Mouse (Mus musculus) liver, embryonic 11.5 days (tissue): ENCODE data around the gene Baz2b. TPM values are rescaled to one million over a fixed set of nuclear protein-coding genes. Genes with fewer than 3 reads are reported as not detected.
"Not testable (repeated sequence)": the region's sequence is repeated elsewhere in the genome, so short reads cannot be mapped to it uniquely, and the experiment has no call there.

Experiments
- ATAC-seq: fragments of 200-750 bp; cut with Nextera tagmentation; replicated peaks from 2 replicates; pipeline ENCODE4 v1.8.0; 2017; ENCODE audit warnings: moderate number of reproducible peaks, mild to moderate bottlenecking, moderate TSS enrichment, moderate library complexity; ENCODE audit not compliant: low FRiP score
- DNase-seq: peaks from one replicate; pipeline ENCODE4 v3.0.0-alpha.2; 2017; ENCODE audit warnings: low spot score
- H3K27ac ChIP-seq: fragments of 300-500 bp; sonication (generic); 2 replicates; pipeline ENCODE4 v1.5.1; 2014; ENCODE audit warnings: mild to moderate bottlenecking, low read depth, low read length, control low read depth
- H3K27me3 ChIP-seq: fragments of 300-500 bp; sonication (generic); replicated peaks from 2 replicates; pipeline ENCODE4 v1.6.1; 2014; ENCODE audit warnings: low read length, mixed read lengths; ENCODE audit not compliant: control insufficient read depth, insufficient read depth
- H3K36me3 ChIP-seq: fragments of 300-500 bp; sonication (generic); 2 replicates; pipeline ENCODE4 v1.6.1; 2014; ENCODE audit warnings: mild to moderate bottlenecking, low read length, moderate library complexity, mixed read lengths; ENCODE audit not compliant: control insufficient read depth, insufficient read depth
- H3K4me1 ChIP-seq: fragments of 300-500 bp; sonication (generic); replicated peaks from 2 replicates; pipeline ENCODE4 v1.6.1; 2014; ENCODE audit warnings: low read length, mixed read lengths; ENCODE audit not compliant: control insufficient read depth, insufficient read depth
- H3K4me2 ChIP-seq: fragments of 300-500 bp; sonication (generic); 2 replicates; pipeline ENCODE4 v1.6.1; 2014; ENCODE audit warnings: mild to moderate bottlenecking, control low read depth, moderate library complexity
- H3K4me3 ChIP-seq: fragments of 300-500 bp; sonication (generic); 2 replicates; pipeline ENCODE4 v1.5.1; 2014; ENCODE audit warnings: low read depth, low read length, control low read depth
- H3K9ac ChIP-seq: fragments of 300-500 bp; sonication (generic); 2 replicates; pipeline ENCODE4 v1.6.1; 2014; ENCODE audit warnings: low read depth, low read length, control low read depth
- H3K9me3 ChIP-seq: fragments of 300-500 bp; sonication (generic); 2 replicates; pipeline ENCODE4 v1.6.1; 2016; ENCODE audit warnings: low read length, inconsistent platforms, mixed read lengths; ENCODE audit not compliant: control insufficient read depth
- WGBS: fragments of 180-500 bp; shearing (Covaris S2); extraction: QIAGEN DNeasy Blood & Tissue Kit; methylation state at CpG from one replicate; pipeline ENCODE4 v1.1.7; 2014; 5-methylcytosine and 5-hydroxymethylcytosine counted together
- polyA plus RNA-seq: library from polyadenylated mRNA; unstranded; fragments of >200 nt; fragmentation: Nextera tagmentation; extraction: Ambion mirVana; gene quantifications from 2 replicates; pipeline ENCODE4 v1.2.1, GENCODE M21; 2014

Gene Baz2b
- polyA plus RNA-seq, 1 experiment from 2014 or later: 35.2 TPM

DNA sequence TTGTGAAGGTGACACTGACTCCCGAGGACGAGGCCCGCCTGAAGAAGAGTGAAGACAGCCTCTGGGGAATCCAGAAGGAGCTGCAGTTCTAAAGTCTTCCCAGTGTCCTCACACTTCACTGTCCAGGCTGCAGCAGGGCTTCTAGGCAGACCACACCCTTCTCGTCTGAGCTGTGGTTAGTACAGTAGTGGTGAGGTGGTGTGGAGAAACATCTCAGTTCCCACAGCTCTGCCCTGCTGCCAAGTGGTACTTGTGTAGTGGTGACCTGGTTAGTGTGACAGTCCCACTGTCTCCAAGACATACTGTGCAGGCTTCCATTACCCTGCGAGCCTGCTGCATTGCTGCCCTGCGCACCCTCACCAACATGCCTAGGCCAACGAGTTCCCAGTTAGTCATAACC, 74.7 kb downstream of the Baz2b start:
- not testable (repeated sequence) for H3K9ac ChIP-seq, H3K36me3 ChIP-seq, H3K4me3 ChIP-seq, ATAC-seq, DNase-seq, H3K27me3 ChIP-seq, H3K9me3 ChIP-seq, H3K27ac ChIP-seq, H3K4me2 ChIP-seq
- WGBS: 84% methylated on average over 7 of the region's 7 CpGs
- H3K4me1 ChIP-seq: peaks cover 25% of the 10 kb centered on the region

DNA sequence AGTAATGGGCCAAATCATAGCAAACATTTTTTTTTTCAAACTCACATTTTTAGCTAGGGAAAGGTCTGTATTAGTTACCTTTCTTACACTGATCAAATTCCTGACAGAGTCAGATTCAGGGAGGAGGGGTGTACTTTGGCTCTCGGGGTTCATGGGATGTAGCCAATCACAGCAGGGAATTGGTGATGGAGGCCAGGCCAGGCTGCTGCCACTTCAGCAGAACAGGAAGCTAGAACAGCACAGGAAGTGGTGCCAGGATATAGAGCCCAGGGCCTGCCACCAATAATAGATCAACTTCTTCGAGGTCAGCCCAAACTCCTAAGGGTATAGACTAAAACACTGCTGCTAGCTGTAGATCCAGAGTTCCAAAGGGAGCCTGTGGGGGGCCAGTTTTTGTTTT, 76.6 kb downstream of the Baz2b start:
- no peak overlapping the region for H3K4me3 ChIP-seq
- H3K9me3 ChIP-seq: no peaks in the 10 kb centered on the region
- 61% methylated on average over 2 of the region's 2 CpGs for WGBS
- no peaks in the 10 kb centered on the region for H3K36me3 ChIP-seq
- H3K9ac ChIP-seq: no peak overlapping the region
- no peak overlapping the region for H3K27ac ChIP-seq
- peaks cover 7% of the 10 kb centered on the region; the same call in 1 of the 2 replicates for H3K4me1 ChIP-seq
- no peak overlapping the region for H3K4me2 ChIP-seq
- DNase-seq: no peak
- ATAC-seq: no peak
- H3K27me3 ChIP-seq: no peaks in the 10 kb centered on the region

DNA sequence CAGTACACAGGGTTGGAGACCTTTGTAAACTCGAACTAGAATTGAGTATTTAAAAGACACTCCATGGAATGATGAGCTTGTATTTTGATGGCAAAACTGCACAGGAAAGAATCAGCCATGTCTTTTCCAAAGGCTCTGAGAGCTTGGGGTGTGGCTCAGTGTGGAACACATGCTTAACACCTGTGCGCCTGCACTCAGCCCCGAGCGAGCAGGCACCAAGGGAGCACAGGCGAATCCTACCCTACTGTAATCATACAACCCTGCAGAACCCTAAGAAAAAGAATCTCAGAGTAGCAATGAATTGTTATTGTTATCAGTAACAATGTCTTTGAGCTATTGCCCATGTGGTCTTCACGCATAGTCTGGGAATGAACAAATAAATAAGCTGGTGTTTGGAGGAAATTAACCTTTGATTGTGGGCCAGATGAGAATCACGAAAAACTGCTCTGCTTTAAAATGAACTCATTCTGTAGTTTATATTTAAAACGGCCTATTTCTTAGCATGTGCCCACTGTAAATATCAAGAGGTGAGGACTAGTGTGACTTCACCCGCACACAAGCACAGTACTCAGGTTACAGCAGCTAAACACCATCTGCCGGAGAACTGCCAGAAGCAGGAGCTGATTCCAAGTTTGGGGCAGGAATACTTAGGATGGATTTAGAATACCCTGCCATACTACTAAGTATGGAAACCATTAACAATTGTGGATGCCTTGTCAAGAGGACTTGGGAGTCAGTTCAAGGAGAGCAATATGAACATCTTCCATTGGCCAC, 77.2 kb downstream of the Baz2b start:
- Histone ChIP-seq H3K9ac (no peak overlapping the region), H3K9me3 (no peaks in the 10 kb centered on the region), H3K36me3 (no peaks in the 10 kb centered on the region), H3K4me2 (no peak overlapping the region), H3K4me3 (no peak overlapping the region), H3K4me1 (peaks cover 2% of the 10 kb centered on the region; the same call in 1 of the 2 replicates), H3K27me3 (no peaks in the 10 kb centered on the region), H3K27ac (no peak overlapping the region)
- ATAC-seq: no peak
- no peak for DNase-seq
- WGBS: 75% methylated on average over 10 of the region's 10 CpGs

DNA sequence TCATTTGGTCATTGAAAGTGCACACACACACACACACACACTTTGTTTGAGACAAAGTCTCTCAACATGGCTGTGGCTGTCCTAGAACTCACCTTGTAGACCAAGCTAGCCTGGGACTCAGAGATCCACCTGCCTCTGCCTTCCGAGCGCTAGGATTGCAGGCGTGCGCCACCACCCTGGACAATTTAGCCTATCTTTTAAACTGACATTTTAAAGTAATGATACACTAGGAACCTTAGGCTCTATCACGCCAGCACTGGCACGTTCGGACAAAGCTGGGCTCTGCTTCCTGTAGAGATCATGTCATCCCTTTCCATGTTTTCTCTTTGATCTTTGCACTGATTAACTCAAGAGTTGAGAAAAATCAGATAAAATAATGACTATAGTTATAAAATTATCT, 81.0 kb downstream of the Baz2b start:
- no peak for ATAC-seq
- no peak overlapping the region for H3K4me3 ChIP-seq

DNA sequence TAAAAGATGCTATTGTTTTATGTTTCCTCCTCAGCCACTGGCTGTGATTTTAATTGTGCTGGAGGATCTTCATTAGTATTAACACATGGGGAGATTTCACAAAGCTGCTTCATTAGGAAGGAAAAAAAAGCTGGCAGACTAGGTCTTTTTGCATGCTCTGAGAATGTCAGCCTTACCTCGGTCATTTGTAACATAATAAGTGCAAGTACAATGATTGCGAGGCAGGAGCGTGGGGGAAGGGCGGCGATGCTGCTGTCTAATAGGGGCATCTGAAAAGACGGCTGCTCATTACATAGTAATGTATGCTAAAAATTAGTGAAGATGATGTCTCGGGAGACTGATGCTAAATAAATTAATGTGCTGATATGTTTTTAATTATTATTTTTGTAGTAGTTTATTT, 82.8 kb downstream of the Baz2b start:
- no peak overlapping the region for H3K9ac ChIP-seq
- no peaks in the 10 kb centered on the region for H3K36me3 ChIP-seq
- H3K4me3 ChIP-seq: no peak overlapping the region
- no peaks in the 10 kb centered on the region for H3K27me3 ChIP-seq
- peaks cover 13% of the 10 kb centered on the region for H3K4me1 ChIP-seq
- DNase-seq (no peak), ATAC-seq (no peak)
- no peak overlapping the region for H3K27ac ChIP-seq
- H3K4me2 ChIP-seq: peak overlapping the region; percentile 25; the same call in 1 of the 2 replicates
- H3K9me3 ChIP-seq: no peaks in the 10 kb centered on the region
- 46% methylated on average over 7 of the region's 7 CpGs for whole genome bisulfite sequencing

More for the DNA sequence above, 81.0 kb downstream of the Baz2b start:
- Histone ChIP-seq H3K27ac (no peak overlapping the region), H3K9me3 (no peaks in the 10 kb centered on the region), H3K27me3 (no peaks in the 10 kb centered on the region), H3K36me3 (no peaks in the 10 kb centered on the region), H3K4me2 (no peak overlapping the region), H3K9ac (no peak overlapping the region), H3K4me1 (no peaks in the 10 kb centered on the region; the same call in 1 of the 2 replicates)
- 89% methylated on average over 7 of the region's 7 CpGs for WGBS
- DNase-seq: no peak

DNA sequence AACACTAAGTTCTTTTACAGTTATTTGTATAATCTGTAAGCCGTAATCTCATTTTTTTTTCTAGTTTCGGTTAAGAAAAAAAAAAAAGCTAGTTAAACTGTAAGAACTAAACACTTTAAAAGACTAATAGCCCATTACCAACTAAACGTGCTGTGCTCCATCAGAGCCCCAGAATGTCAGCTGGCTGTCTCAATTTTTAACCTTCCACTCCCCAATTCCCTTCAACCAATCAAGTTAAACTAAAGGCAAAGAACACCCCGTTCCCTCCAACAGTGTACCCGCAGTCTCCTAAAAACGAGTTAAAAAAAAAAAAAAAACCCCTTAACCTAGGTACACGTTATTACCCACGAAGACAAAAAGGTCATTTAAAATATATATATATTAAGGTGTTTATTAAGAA, 83.3 kb downstream of the Baz2b start:
- H3K4me1 ChIP-seq: peaks cover 16% of the 10 kb centered on the region
- no peaks in the 10 kb centered on the region for H3K36me3 ChIP-seq
- no peaks in the 10 kb centered on the region for H3K9me3 ChIP-seq
- no peak for DNase-seq
- H3K4me2 ChIP-seq: peak overlapping the region; percentile 77
- no peak overlapping the region for H3K9ac ChIP-seq
- H3K4me3 ChIP-seq: peak overlapping the region; percentile 94
- ATAC-seq: no peak
- no peak overlapping the region for H3K27ac ChIP-seq
- WGBS: 12% methylated on average over 8 of the region's 8 CpGs
- no peaks in the 10 kb centered on the region for H3K27me3 ChIP-seq

DNA sequence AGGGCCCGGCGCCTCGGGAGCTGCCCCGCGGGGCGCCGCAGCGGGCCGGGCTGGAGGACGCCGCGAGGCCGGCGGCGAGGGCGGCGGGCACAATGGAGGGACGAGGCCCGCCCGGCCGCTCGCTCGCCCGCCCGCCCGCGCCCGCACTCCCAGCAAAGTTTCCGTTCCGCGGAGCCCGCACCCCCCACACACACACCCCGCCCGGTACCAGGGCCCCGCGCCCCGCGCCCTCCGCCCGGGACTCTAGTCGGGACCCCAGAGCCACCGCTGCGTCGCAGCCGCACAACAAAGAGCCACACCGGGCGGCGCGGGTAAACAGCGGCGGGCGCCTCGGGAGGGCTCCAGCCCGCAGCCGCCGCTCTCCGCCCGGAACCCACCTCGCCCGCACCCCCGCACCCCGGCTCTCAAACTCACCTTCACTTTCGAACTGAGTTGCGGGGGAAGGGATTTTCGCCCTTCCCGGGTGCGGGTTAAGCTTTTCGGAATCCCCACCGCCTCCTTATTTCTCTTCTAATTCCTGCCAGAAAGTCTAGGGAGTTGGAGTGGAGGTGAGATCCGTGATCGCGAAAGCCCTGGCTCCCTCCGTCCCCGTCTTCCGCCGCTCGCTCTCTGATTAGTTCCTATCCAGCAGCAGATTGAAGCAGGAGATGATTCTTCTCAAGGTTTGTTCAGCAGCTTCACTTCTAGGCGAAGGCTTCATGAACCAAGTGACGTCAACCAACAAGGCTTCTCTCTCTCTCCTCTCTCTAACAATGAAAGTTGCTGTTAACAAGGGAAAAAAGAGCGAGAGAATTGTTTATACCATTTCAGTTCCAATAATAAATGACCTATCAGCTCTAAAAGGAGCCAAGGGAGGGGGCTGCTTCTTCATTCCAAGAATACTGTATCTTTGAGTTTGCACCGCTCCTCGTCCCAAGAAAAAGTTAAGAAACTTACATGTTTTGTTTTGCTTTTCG, 84.3 kb downstream of the Baz2b start:
- peak overlapping the region; percentile 77 for H3K4me2 ChIP-seq
- H3K27me3 ChIP-seq: no peaks in the 10 kb centered on the region
- peak overlapping the region; percentile 94 for H3K4me3 ChIP-seq
- no peaks in the 10 kb centered on the region for H3K36me3 ChIP-seq
- under 1% methylated on average over 82 of the region's 83 CpGs for WGBS
- H3K4me1 ChIP-seq: peaks cover 22% of the 10 kb centered on the region
- ATAC-seq (peak; percentile 73), DNase-seq (peak; percentile 80)
- H3K9me3 ChIP-seq: no peaks in the 10 kb centered on the region
- peak overlapping the region; percentile 85 for H3K9ac ChIP-seq
- H3K27ac ChIP-seq: peak overlapping the region; percentile 99

DNA sequence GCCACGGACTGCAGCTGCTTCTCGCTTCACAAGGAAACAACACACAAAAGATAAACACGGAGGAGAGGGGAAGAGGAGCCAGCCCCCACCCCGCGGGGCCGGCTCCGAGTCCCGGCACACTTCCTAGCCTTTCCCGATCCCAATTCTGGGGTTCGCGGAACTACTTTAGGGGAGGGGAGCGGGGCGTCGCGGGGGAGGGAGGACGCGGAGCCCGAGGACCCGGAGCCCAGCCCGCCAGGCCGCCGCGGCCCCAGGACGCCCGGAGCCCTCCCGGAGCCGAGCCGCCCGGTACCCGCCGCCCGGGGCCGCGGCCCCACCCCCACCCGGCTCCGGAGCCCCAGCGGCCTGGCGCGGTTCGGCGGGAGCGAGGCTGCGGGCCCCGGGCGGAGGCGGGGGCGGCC, 85.0 kb downstream of the Baz2b start:
- Histone ChIP-seq H3K4me1 (peaks cover 26% of the 10 kb centered on the region), H3K4me2 (peak overlapping the region; percentile 77), H3K4me3 (peak overlapping the region; percentile 94), H3K9me3 (no peaks in the 10 kb centered on the region), H3K9ac (peak overlapping the region; percentile 85), H3K36me3 (no peaks in the 10 kb centered on the region), H3K27ac (peak overlapping the region; percentile 99), H3K27me3 (no peaks in the 10 kb centered on the region)
- WGBS: 0% methylated on average over 40 of the region's 47 CpGs
- ATAC-seq: peak; percentile 80
- DNase-seq: peak; percentile 82
